Mouse (Mus musculus) spleen, adult 18-20 months (tissue): ENCODE measurements around the gene Stat4.
A peak's percentile ranks its signal among the peaks of the same experiment; 100 is the strongest.
"Not testable (repeated sequence)": the region's sequence is repeated elsewhere in the genome, so short reads cannot be mapped to it uniquely, and the experiment has no call there.

Experiments used
- DNase-seq, 2 experiments: peaks; one replicate each; pipeline ENCODE4 v3.0.0; 2022; ENCODE audit warnings: mixed read lengths in 2 of 2

The Stat4 gene

GRCm38 (mm10) chr1:52034816-52035752 is 48.1 kb downstream of the Stat4 start:
- no peak for DNase-seq

DNA sequence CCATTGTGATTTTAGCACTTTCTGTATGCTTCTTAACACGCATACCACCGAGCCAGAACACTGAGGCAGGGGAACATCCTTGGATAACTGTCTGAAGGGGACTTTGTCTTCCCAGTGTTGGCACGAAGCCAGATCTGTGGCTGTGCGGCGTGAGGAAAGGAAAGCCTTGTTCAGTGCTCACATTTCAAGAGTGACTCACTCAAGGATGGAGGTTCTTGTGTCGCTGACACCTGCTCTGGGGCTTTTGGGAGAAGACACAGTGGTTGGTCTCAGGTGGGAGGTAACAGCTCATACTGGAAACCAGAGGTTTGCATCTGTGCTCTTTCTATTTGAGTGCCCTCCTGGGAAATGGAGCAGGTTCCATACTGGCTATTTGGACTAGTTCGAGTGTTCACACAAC is 52.2 kb downstream of the Stat4 start:
- DNase-seq = no peak

- no peak for DNase-seq
Observed at GRCm38 (mm10) chr1:52039626-52040025, 52.7 kb downstream of the Stat4 start.

DNA sequence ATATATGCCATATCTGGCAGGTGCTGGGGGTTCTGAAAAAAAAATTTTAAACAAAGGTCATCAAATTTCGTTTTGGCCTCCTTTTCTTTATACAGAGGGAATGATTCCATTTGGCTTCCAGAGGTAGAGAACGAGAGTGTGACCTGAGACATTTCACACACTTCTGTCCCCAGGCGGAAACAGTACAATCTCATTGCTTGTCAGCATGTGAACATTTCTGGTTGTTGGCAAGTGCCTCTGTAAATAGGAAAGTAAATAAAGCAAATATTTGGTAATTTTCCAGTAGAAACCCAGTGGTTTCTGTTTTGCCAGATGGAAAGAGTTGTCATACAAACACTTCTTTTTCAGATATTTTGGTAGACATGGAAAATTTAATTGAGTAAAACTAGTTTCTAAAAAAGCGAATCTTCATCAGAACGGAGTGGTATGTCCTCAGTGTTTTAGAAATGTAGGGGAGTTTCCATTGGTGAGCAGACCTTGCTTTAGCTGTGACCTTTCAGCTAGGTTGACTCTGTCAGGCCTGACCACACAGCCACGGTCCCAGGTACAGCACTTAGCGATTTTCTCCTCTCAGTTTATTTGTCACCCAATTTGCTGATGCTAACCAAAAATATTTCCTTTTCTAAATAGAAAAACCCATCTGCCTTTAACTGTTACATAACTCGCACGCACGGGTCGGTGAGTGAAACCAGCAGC is 53.6 kb downstream of the Stat4 start:
- no peak for DNase-seq

- no peak for DNase-seq
Observed at GRCm38 (mm10) chr1:52043191-52043590, 56.2 kb downstream of the Stat4 start.

DNA sequence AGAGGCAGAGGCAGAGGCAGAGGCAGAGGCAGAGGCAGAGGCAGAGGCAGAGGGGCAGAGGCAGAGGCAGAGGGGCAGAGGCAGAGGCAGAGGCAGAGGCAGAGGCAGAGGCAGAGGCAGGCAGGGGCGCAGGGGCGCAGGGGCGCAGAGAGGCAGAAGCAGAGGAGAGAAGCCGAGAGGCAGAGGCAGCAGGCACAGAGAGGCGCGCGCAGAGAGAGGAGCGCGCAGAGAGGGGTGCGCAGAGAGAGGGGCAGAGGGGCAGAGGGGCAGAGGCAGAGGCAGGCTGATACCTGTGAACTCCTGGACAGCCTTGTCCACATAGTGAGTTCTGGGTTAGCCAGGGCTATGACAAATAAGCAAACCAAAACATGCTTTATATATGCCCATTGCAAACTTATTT is 59.9 kb downstream of the Stat4 start:
- not testable (repeated sequence) for DNase-seq

- DNase-seq = no peak
Observed at GRCm38 (mm10) chr1:52048711-52049110, 61.8 kb downstream of the Stat4 start.

- DNase-seq = no peak
Observed at GRCm38 (mm10) chr1:52049827-52050226, 62.9 kb downstream of the Stat4 start.

DNA sequence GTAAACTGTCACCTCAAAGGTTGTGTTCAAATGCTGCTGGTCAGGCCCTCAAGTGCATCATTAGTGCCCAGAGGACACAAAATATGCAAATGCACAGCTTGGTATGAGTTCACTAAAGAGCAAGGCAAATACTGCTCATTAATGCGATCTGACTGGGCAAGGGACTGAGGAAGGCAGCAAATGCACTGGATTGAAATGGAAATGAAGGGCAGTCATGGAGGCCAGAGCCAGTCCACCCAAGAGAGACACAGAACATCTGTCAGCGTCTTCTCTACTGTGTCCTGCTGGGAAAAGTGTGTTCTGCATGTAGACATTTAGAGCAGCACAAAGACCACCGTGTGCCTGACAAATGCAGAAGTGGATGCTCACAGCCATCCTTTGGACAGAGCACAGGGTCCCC is 64.6 kb downstream of the Stat4 start:
- no peak for DNase-seq

- no peak for DNase-seq
Observed at GRCm38 (mm10) chr1:52052910-52053309, 66.0 kb downstream of the Stat4 start.

DNA sequence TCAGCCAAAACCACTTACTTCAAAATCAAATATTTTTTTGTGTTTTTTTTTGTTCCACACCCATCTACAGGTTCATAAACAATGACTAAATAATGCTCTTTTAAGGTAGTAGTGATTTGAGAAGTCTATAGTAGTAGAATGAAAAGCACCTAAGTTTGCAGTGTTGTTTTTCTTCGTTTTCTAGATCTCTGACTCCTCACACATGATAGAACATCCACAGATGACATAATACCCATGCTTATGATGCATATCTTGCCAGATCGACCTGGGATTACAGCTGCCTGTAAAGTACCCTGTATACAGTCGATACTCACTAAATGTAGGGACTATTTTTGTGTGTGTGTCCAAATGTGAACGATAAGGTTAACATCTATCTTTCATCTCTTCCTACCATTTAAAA is 69.0 kb downstream of the Stat4 start:
- no peak for DNase-seq

DNA sequence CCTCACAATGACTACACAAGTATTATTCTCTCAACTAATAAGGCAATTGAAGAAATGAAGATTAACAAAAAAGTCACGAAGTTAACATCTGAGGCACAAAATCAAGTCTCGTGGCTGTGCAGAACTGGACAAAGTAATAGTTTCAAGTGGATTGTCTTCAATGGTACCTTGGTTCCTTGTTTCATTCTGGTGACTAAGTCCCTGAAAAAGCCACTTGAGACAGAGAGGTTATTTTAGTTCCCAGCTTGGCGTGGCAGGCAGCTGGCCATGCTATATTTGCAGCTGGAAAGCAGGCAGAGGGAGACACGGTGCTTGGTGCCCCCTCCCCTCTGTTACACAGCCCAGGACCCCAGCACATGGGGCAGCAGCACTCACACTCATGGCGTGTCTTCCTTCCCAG is 70.2 kb downstream of the Stat4 start:
- DNase-seq = no peak

DNA sequence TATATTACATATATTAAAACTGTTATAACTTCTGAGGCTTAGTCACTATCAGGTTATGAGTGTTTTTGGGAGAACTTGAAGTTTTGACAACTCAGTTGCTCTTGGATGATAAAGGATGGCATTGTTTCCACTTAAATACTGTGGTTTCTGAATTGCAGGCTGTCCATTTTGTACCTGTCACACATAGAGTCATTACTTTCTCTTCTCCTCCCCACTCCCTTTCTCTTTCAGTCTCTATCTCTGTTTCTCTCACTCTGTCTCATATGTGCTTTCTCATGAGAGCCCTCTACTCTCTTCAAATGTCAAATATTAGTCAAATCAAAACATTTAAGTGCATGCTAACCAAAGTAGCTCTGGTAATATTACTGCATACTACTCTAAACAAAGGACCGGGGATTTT is 79.3 kb downstream of the Stat4 start:
- DNase-seq = no peak

DNA sequence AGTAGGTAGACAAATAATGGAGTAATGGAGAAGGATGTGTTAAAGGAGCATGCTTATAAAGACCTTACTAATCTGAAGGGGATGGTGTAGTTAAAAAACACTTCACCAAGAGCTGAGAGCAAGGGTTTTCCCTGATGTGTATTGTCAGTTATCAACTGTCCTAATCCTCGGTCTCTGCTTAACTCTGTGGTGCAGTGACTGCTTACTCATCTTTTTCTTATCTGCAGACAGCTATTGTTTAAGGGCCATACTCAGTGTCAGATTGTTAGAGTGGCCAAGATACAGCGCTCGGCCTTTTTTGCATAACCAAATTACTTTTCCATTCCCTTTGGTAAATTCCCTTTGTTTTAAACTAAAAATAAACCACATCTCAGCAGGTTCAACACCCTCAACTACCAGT is 79.7 kb downstream of the Stat4 start:
- no peak for DNase-seq

DNA sequence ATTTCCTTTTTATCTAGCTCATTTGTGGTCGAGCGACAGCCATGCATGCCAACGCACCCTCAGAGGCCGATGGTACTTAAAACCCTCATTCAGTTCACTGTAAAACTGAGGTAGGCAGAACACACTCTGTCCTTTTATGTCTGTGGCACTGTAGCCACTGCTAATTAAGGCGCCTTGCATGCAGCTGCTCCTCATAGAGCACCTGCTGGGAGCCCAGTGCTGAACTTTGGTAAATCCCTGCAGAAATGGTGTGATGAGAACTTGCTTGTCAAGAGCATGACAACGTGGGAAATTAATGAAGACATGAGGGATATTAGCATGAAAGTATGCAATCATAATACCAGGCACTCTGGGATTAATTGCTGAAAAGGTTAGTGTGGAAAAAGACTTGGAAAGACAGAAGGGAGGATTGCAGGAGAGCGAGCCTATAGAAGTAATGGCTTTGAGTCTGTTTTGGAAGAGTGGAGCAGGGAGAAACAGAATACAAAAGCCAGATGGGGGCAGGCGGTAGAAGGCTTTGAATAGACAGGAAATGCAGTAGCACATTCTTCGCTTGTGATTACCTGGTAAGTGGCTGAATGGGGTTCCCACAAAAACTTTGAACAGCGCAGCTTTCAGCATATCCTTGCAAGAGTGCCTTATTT is 92.9 kb downstream of the Stat4 start:
- no peak for DNase-seq

DNA sequence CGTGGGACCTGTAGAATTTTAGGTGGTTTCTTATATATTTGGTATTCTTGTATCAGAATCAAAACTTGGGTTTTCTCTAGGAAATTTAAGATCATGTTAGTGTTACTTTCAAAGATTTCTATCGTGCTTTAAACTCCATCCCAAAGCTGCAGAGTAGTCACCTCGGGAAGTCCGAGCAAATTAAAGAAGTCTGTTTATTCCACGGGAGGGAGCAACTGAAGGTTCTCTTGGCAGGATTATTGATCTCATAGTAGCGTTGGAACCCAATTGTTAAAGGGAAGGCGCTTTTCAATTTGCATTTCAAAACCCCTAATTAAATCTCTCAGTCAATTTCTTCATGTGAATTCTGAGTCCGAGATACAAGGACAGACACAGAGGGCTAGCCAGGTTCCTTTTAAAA is 93.4 kb downstream of the Stat4 start:
- no peak for DNase-seq

GRCm38 (mm10) chr1:52086236-52086635 is 99.3 kb downstream of the Stat4 start:
- no peak for DNase-seq

GRCm38 (mm10) chr1:52087128-52087527 is 100.2 kb downstream of the Stat4 start:
- no peak for DNase-seq

- DNase-seq = no peak
Observed at GRCm38 (mm10) chr1:52088634-52089033, 101.7 kb downstream of the Stat4 start.

GRCm38 (mm10) chr1:52098618-52099232 is 111.8 kb downstream of the Stat4 start:
- DNase-seq = peak in 1 of 2 experiments; percentile 28

- DNase-seq = peak; percentile 27 to 46
Observed at GRCm38 (mm10) chr1:52100496-52100895, 113.5 kb downstream of the Stat4 start.

DNA sequence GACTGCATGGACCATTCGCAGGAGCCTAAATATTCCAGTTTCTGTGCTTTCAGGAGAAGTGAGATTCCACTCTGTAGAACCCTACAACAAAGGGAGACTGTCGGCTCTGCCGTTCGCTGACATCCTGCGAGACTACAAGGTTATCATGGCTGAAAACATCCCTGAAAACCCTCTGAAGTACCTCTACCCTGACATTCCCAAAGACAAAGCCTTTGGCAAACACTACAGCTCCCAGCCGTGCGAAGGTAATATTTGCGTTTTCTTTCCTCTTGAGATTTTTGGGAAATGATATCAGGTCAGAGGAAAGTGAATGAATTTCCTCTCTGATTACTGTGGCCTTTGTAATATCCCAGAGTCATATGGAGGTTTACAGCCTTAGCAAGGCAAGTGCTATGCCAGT is 115.8 kb downstream of the Stat4 start:
- DNase-seq = no peak

DNA sequence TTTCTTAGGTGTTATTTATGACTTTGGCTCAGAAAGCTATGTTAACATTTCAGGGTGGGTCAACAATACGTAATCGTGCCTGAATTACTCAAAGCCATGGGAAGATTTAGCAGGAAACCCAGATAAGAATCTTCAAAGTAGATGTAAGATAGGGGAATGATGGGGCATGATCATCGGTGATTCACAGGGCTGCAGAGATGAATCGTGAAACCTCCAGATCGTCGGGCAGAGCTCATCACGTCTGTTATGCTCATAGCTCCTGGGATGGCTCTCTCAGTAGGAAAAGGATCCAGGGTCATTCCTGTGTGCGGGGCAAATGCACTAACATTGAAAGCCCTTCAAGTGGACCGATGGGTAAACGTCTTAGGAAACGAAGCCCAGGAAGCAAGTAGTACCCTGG is 120.3 kb downstream of the Stat4 start:
- DNase-seq = no peak
